Mouse (Mus musculus): ENCODE measurements around the gene Cd44. TPM values are rescaled to one million over a fixed set of nuclear protein-coding genes. Genes with fewer than 3 reads are reported as not detected.
A peak's percentile ranks its signal among the peaks of the same experiment; 100 is the strongest.

The Cd44 gene
- polyA plus RNA-seq, 1 experiment from 2014 or later, result 5.3 TPM

GRCm38 (mm10) chr2:102916596-102916995 lies 15.1 kb upstream of the Cd44 start:
- no peaks in the 10 kb centered on the region for H3K27me3 ChIP-seq (ENCODE audit: insufficient read depth, low read length)
- no peak overlapping the region for H3K4me3 ChIP-seq (ENCODE audit: low read length)
- ATAC-seq (ENCODE audit: low FRiP score, low TSS enrichment), result no peak
- no peak overlapping the region for H3K27ac ChIP-seq (ENCODE audit: low read length)
- H3K9me3 ChIP-seq (ENCODE audit: low read length), result no peaks in the 10 kb centered on the region
- 64% methylated on average over 3 of the region's 3 CpGs for whole genome bisulfite sequencing
- no peaks in the 10 kb centered on the region for H3K36me3 ChIP-seq (ENCODE audit: insufficient read depth, low read length)
- no peaks in the 10 kb centered on the region for H3K4me1 ChIP-seq (ENCODE audit: insufficient read depth, low read length)
- H3K4me2 ChIP-seq (replicated peaks; ENCODE audit: low read depth, low read length), result no peak overlapping the region
- H3K9ac ChIP-seq (replicated peaks; ENCODE audit: low read length), result no peak overlapping the region

- no peak overlapping the region for H3K9ac ChIP-seq (replicated peaks; ENCODE audit: low read length)
- 75% methylated on average over 5 of the region's 5 CpGs for WGBS
- no peak for ATAC-seq (ENCODE audit: low FRiP score, low TSS enrichment)
These were observed 13.2 kb upstream of the Cd44 start for GRCm38 (mm10) chr2:102914675-102915074.

GRCm38 (mm10) chr2:102913833-102914545 lies 12.5 kb upstream of the Cd44 start:
- H3K4me1 ChIP-seq (ENCODE audit: insufficient read depth, low read length), result no peaks in the 10 kb centered on the region
- H3K27me3 ChIP-seq (ENCODE audit: insufficient read depth, low read length), result no peaks in the 10 kb centered on the region
- whole genome bisulfite sequencing, result 68% methylated on average over 11 of the region's 11 CpGs
- H3K36me3 ChIP-seq (ENCODE audit: insufficient read depth, low read length), result no peaks in the 10 kb centered on the region
- no peak for ATAC-seq (ENCODE audit: low FRiP score, low TSS enrichment)
- no peaks in the 10 kb centered on the region for H3K9me3 ChIP-seq (ENCODE audit: low read length)
- H3K4me3 ChIP-seq (ENCODE audit: low read length), result no peak overlapping the region
- no peak overlapping the region for H3K9ac ChIP-seq (replicated peaks; ENCODE audit: low read length)
- no peak overlapping the region for H3K27ac ChIP-seq (ENCODE audit: low read length)
- H3K4me2 ChIP-seq (replicated peaks; ENCODE audit: low read depth, low read length), result no peak overlapping the region

More at GRCm38 (mm10) chr2:102914675-102915074, 13.2 kb upstream of the Cd44 start:
- no peaks in the 10 kb centered on the region for H3K4me1 ChIP-seq (ENCODE audit: insufficient read depth, low read length)
- H3K4me3 ChIP-seq (ENCODE audit: low read length), result no peak overlapping the region
- H3K4me2 ChIP-seq (replicated peaks; ENCODE audit: low read depth, low read length), result no peak overlapping the region
- no peak overlapping the region for H3K27ac ChIP-seq (ENCODE audit: low read length)
- H3K27me3 ChIP-seq (ENCODE audit: insufficient read depth, low read length), result no peaks in the 10 kb centered on the region
- H3K36me3 ChIP-seq (ENCODE audit: insufficient read depth, low read length), result no peaks in the 10 kb centered on the region
- no peaks in the 10 kb centered on the region for H3K9me3 ChIP-seq (ENCODE audit: low read length)

- H3K27me3 ChIP-seq (ENCODE audit: insufficient read depth, low read length), result no peaks in the 10 kb centered on the region
- H3K4me2 ChIP-seq (replicated peaks; ENCODE audit: low read depth, low read length), result no peak overlapping the region
- no peaks in the 10 kb centered on the region for H3K9me3 ChIP-seq (ENCODE audit: low read length)
- ATAC-seq (ENCODE audit: low FRiP score, low TSS enrichment), result no peak
- no peaks in the 10 kb centered on the region for H3K4me1 ChIP-seq (ENCODE audit: insufficient read depth, low read length)
- no peaks in the 10 kb centered on the region for H3K36me3 ChIP-seq (ENCODE audit: insufficient read depth, low read length)
- H3K27ac ChIP-seq (ENCODE audit: low read length), result no peak overlapping the region
- WGBS, result 59% methylated on average over 2 of the region's 2 CpGs
- no peak overlapping the region for H3K9ac ChIP-seq (replicated peaks; ENCODE audit: low read length)
- no peak overlapping the region for H3K4me3 ChIP-seq (ENCODE audit: low read length)
These were observed 11.5 kb upstream of the Cd44 start for GRCm38 (mm10) chr2:102912951-102913350.

- no peaks in the 10 kb centered on the region for H3K36me3 ChIP-seq (ENCODE audit: insufficient read depth, low read length)
- no peaks in the 10 kb centered on the region for H3K4me1 ChIP-seq (ENCODE audit: insufficient read depth, low read length)
- H3K4me3 ChIP-seq (ENCODE audit: low read length), result no peak overlapping the region
- no peak overlapping the region for H3K9ac ChIP-seq (replicated peaks; ENCODE audit: low read length)
- H3K9me3 ChIP-seq (ENCODE audit: low read length), result no peaks in the 10 kb centered on the region
- no peak overlapping the region for H3K4me2 ChIP-seq (replicated peaks; ENCODE audit: low read depth, low read length)
- H3K27me3 ChIP-seq (ENCODE audit: insufficient read depth, low read length), result no peaks in the 10 kb centered on the region
- H3K27ac ChIP-seq (ENCODE audit: low read length), result no peak overlapping the region
- no peak for ATAC-seq (ENCODE audit: low FRiP score, low TSS enrichment)
- 69% methylated on average over 3 of the region's 3 CpGs for WGBS
These were observed 11.0 kb upstream of the Cd44 start for GRCm38 (mm10) chr2:102912469-102912868.

GRCm38 (mm10) chr2:102909403-102909802 lies 7.9 kb upstream of the Cd44 start:
- 93% methylated on average over 1 of the region's 1 CpGs for WGBS
- Histone ChIP-seq H3K4me1 (ENCODE audit: insufficient read depth, low read length) (no peaks in the 10 kb centered on the region), H3K27me3 (ENCODE audit: insufficient read depth, low read length) (no peaks in the 10 kb centered on the region), H3K36me3 (ENCODE audit: insufficient read depth, low read length) (no peaks in the 10 kb centered on the region), H3K9ac (replicated peaks; ENCODE audit: low read length) (no peak overlapping the region), H3K27ac (ENCODE audit: low read length) (no peak overlapping the region), H3K9me3 (ENCODE audit: low read length) (no peaks in the 10 kb centered on the region), H3K4me3 (ENCODE audit: low read length) (no peak overlapping the region), H3K4me2 (replicated peaks; ENCODE audit: low read depth, low read length) (no peak overlapping the region)
- no peak for ATAC-seq (ENCODE audit: low FRiP score, low TSS enrichment)

- Histone ChIP-seq H3K9ac (replicated peaks; ENCODE audit: low read length) (no peak overlapping the region), H3K27me3 (ENCODE audit: insufficient read depth, low read length) (peaks cover 1% of the 10 kb centered on the region; the same call in 1 of the 2 replicates), H3K4me1 (ENCODE audit: insufficient read depth, low read length) (peaks cover 5% of the 10 kb centered on the region; the same call in 1 of the 2 replicates), H3K27ac (ENCODE audit: low read length) (no peak overlapping the region), H3K9me3 (ENCODE audit: low read length) (no peaks in the 10 kb centered on the region), H3K36me3 (ENCODE audit: insufficient read depth, low read length) (no peaks in the 10 kb centered on the region), H3K4me3 (ENCODE audit: low read length) (no peak overlapping the region), H3K4me2 (replicated peaks; ENCODE audit: low read depth, low read length) (no peak overlapping the region)
- WGBS, result 83% methylated on average over 3 of the region's 3 CpGs
- ATAC-seq (ENCODE audit: low FRiP score, low TSS enrichment), result no peak
These were observed 4.1 kb upstream of the Cd44 start for GRCm38 (mm10) chr2:102905604-102906003.

- peaks cover 5% of the 10 kb centered on the region; the same call in 1 of the 2 replicates for H3K4me1 ChIP-seq (ENCODE audit: insufficient read depth, low read length)
- H3K4me3 ChIP-seq (ENCODE audit: low read length), result peak overlapping the region; percentile 47
- H3K4me2 ChIP-seq (replicated peaks; ENCODE audit: low read depth, low read length), result peak overlapping the region; percentile 68
- ATAC-seq (ENCODE audit: low FRiP score, low TSS enrichment), result no peak
- H3K9me3 ChIP-seq (ENCODE audit: low read length), result no peaks in the 10 kb centered on the region
- no peak overlapping the region for H3K9ac ChIP-seq (replicated peaks; ENCODE audit: low read length)
- H3K27ac ChIP-seq (ENCODE audit: low read length), result no peak overlapping the region
- no peaks in the 10 kb centered on the region for H3K36me3 ChIP-seq (ENCODE audit: insufficient read depth, low read length)
- H3K27me3 ChIP-seq (ENCODE audit: insufficient read depth, low read length), result peaks cover 5% of the 10 kb centered on the region; the same call in 1 of the 2 replicates
- WGBS, result 5% methylated on average over 3 of the region's 3 CpGs
These were observed 361 bp upstream of the Cd44 start for GRCm38 (mm10) chr2:102901828-102902223.

GRCm38 (mm10) chr2:102900230-102900721 lies 1.2 kb downstream of the Cd44 start:
- Histone ChIP-seq H3K27ac (ENCODE audit: low read length) (no peak overlapping the region), H3K4me1 (ENCODE audit: insufficient read depth, low read length) (peaks cover 5% of the 10 kb centered on the region; the same call in 1 of the 2 replicates), H3K9me3 (ENCODE audit: low read length) (no peaks in the 10 kb centered on the region), H3K9ac (replicated peaks; ENCODE audit: low read length) (peak overlapping the region; percentile 29; the same call in 1 of the 2 replicates), H3K27me3 (ENCODE audit: insufficient read depth, low read length) (peaks cover 5% of the 10 kb centered on the region; the same call in 1 of the 2 replicates), H3K36me3 (ENCODE audit: insufficient read depth, low read length) (no peaks in the 10 kb centered on the region), H3K4me2 (replicated peaks; ENCODE audit: low read depth, low read length) (peak overlapping the region; percentile 68; the same call in 1 of the 2 replicates), H3K4me3 (ENCODE audit: low read length) (peak overlapping the region; percentile 47)
- ATAC-seq (ENCODE audit: low FRiP score, low TSS enrichment), result no peak
- WGBS, result 54% methylated on average over 7 of the region's 7 CpGs

GRCm38 (mm10) chr2:102899238-102899637 lies 2.2 kb downstream of the Cd44 start:
- Histone ChIP-seq H3K4me2 (replicated peaks; ENCODE audit: low read depth, low read length) (no peak overlapping the region), H3K4me3 (ENCODE audit: low read length) (no peak overlapping the region), H3K27me3 (ENCODE audit: insufficient read depth, low read length) (peaks cover 5% of the 10 kb centered on the region; the same call in 1 of the 2 replicates), H3K36me3 (ENCODE audit: insufficient read depth, low read length) (no peaks in the 10 kb centered on the region), H3K27ac (ENCODE audit: low read length) (no peak overlapping the region), H3K9ac (replicated peaks; ENCODE audit: low read length) (no peak overlapping the region), H3K4me1 (ENCODE audit: insufficient read depth, low read length) (peaks cover 5% of the 10 kb centered on the region; the same call in 1 of the 2 replicates), H3K9me3 (ENCODE audit: low read length) (no peaks in the 10 kb centered on the region)
- ATAC-seq (ENCODE audit: low FRiP score, low TSS enrichment), result no peak
- WGBS, result 79% methylated on average over 3 of the region's 3 CpGs

Data from kidney, embryonic 16.5 days (tissue).